Mouse (Mus musculus) heart, embryonic 11.5 days (tissue): ENCODE results near the gene 1700020D05Rik. TPM values are rescaled to one million over a fixed set of nuclear protein-coding genes. Genes with fewer than 3 reads are reported as not detected.

Experiments used
- ATAC-seq: fragments of 200-750 bp; cut with Nextera tagmentation; replicated peaks from 2 replicates; pipeline ENCODE4 v1.8.0; 2017; ENCODE audit warnings: moderate library complexity; ENCODE audit not compliant: insufficient number of reproducible peaks, low FRiP score, low TSS enrichment
- H3K27ac ChIP-seq: fragments of 300-500 bp; sonication (generic); 2 replicates; pipeline ENCODE4 v1.5.1; 2014; ENCODE audit warnings: mild to moderate bottlenecking, low read depth, low read length
- H3K27me3 ChIP-seq: fragments of 300-500 bp; sonication (generic); 2 replicates; pipeline ENCODE4 v1.6.1; 2014; ENCODE audit warnings: mild to moderate bottlenecking, low read length, mixed read lengths; ENCODE audit not compliant: control insufficient read depth, insufficient read depth
- H3K36me3 ChIP-seq: fragments of 300-500 bp; sonication (generic); 2 replicates; pipeline ENCODE4 v1.6.1; 2014; ENCODE audit warnings: mild to moderate bottlenecking, low read length, moderate library complexity, mixed read lengths; ENCODE audit not compliant: control insufficient read depth, insufficient read depth
- H3K4me1 ChIP-seq: fragments of 300-500 bp; sonication (generic); 2 replicates; pipeline ENCODE4 v1.6.1; 2014; ENCODE audit warnings: low read length; ENCODE audit not compliant: control insufficient read depth, insufficient read depth
- H3K4me2 ChIP-seq: fragments of 300-500 bp; sonication (generic); 2 replicates; pipeline ENCODE4 v1.6.1; 2014; ENCODE audit warnings: mild to moderate bottlenecking, moderate library complexity
- H3K4me3 ChIP-seq: fragments of 300-500 bp; sonication (generic); 2 replicates; pipeline ENCODE4 v1.5.1; 2014; ENCODE audit warnings: low read depth, low read length
- H3K9ac ChIP-seq: fragments of 300-500 bp; sonication (generic); 2 replicates; pipeline ENCODE4 v1.6.1; 2014; ENCODE audit warnings: mild to moderate bottlenecking, low read depth, low read length, moderate library complexity
- H3K9me3 ChIP-seq: fragments of 300-500 bp; sonication (generic); replicated peaks from 2 replicates; pipeline ENCODE4 v1.6.1; 2016; ENCODE audit warnings: low read length; ENCODE audit not compliant: control insufficient read depth
- WGBS: fragments of 180-500 bp; shearing (Covaris S2); extraction: QIAGEN DNeasy Blood & Tissue Kit; methylation state at CpG from one replicate; pipeline ENCODE4 v1.1.7; 2014; ENCODE audit not compliant: insufficient replicate concordance; 5-methylcytosine and 5-hydroxymethylcytosine counted together
- polyA plus RNA-seq: library from polyadenylated mRNA; unstranded; fragments of >200 nt; fragmentation: Nextera tagmentation; extraction: Ambion mirVana; gene quantifications from 2 replicates; pipeline ENCODE4 v1.2.1, GENCODE M21; 2014

Gene 1700020D05Rik
- polyA plus RNA-seq, 1 experiment from 2014 or later, result not detected

DNA sequence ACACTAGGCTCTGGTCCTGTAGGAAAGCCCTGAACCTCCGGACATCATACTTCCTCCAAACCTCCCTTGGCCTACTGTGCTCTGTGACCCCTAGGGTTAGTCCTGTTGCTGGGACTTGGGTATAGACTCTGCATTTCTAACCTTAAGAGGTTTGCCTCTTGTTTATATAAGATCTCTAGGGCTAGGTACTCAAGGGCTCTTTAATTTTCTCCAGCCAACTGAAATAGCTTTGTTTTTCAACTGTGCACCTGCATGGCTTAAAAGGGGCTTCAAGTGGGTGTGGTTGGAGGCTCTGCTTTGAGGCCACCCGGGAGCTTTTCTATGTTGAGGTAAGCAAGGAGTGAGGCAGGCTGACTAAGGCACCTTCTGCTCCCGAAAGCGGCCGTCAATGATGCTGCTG, 19.1 kb downstream of the 1700020D05Rik start:
- Histone ChIP-seq H3K4me3 (no peak overlapping the region), H3K9me3 (no peaks in the 10 kb centered on the region), H3K4me1 (peaks cover 11% of the 10 kb centered on the region; the same call in 1 of the 2 replicates), H3K9ac (no peak overlapping the region), H3K36me3 (peaks cover 31% of the 10 kb centered on the region), H3K27ac (no peak overlapping the region), H3K27me3 (no peaks in the 10 kb centered on the region), H3K4me2 (no peak overlapping the region)
- ATAC-seq, result no peak
- WGBS, result 87% methylated on average over 5 of the region's 5 CpGs

DNA sequence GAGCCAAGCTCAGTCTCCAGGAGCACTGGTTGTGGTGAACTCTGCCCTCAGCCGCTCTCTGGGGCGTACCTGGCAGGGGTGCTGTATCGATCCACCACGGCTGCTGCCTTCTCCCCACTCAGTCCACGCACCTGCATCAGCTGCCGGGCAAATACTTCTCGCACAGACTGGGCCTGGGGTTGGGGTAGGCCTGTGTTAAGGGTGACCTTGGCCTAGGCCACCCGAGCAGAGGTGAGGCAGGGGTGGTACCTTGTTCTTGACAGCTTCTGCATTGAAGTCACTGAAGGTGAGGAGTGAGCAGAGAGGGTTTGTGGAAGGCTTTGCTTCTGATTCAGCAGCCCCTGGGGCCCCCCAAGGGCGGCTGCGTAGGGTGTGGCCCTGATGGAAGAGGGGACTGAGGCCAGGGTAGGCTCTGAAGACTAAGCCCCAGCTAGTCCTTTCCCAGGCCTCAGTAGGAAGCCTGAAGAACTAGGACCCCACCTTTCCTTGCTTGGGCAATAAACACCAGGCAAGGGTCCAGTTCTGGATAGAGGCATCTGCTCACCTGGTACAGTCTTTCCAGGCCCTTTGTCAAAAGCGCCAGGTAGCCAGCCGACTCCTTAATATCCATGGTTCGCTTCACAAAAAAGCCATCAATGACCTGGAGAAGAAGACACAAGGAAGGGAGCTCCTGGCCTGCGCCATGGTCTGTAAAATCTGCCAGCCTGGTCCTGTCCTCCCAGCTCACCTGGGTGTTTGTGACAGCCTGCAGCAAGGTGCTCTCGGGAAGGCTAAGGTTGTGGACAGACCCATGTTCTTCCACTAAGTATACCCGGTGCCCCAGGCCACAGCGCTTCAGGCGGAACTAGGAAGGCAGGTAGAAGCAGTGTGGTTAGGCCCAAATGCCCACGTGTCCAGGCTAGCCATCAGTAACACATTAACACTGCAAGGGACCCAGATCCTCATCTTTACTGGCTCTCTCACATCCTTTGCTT, 19.9 kb downstream of the 1700020D05Rik start:
- Histone ChIP-seq H3K9me3 (no peaks in the 10 kb centered on the region), H3K4me2 (no peak overlapping the region), H3K27me3 (no peaks in the 10 kb centered on the region), H3K9ac (no peak overlapping the region), H3K27ac (no peak overlapping the region), H3K4me3 (no peak overlapping the region), H3K4me1 (peaks cover 11% of the 10 kb centered on the region; the same call in 1 of the 2 replicates), H3K36me3 (peaks cover 36% of the 10 kb centered on the region)
- 89% methylated on average over 19 of the region's 19 CpGs for WGBS
- ATAC-seq, result no peak

DNA sequence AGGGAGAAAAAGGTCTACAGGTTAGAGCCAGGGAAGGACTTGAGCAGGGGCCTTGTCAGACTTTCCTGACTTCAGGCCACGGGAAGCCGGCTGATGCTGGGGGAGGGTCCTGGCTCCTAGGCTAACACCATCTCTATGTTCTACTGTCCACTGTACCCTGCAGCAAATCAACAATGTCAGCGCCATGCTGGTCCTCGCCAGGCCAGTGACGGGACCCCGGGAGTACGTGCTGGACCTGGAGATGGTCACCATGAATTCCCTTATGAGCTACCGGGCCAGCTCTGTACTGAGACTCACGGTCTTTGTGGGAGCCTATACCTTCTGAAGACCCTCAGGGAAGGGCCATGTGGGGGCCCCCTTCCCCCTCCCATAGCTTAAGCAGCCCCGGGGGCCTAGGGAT, 22.2 kb downstream of the 1700020D05Rik start:
- H3K36me3 ChIP-seq, result peaks cover 42% of the 10 kb centered on the region

DNA sequence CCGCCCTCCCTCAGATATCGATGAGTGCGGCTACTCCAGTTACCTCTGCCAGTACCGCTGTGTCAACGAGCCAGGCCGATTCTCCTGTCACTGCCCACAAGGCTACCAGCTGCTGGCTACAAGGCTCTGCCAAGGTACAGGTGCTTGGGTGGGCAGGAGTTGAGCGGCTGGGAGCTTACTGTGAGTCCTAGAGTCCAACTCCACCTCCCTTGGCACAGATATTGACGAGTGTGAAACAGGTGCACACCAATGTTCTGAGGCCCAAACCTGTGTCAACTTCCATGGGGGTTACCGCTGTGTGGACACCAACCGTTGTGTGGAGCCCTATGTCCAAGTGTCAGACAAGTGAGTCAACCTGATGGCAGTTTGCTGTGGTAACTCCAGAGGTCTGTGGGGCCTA, 23.6 kb downstream of the 1700020D05Rik start:
- Histone ChIP-seq H3K36me3 (peaks cover 34% of the 10 kb centered on the region), H3K4me1 (peaks cover 10% of the 10 kb centered on the region), H3K4me3 (no peak overlapping the region), H3K9me3 (no peaks in the 10 kb centered on the region), H3K27ac (no peak overlapping the region), H3K9ac (no peak overlapping the region), H3K4me2 (no peak overlapping the region), H3K27me3 (no peaks in the 10 kb centered on the region)
- no peak for ATAC-seq
- WGBS, result 89% methylated on average over 10 of the region's 10 CpGs

More for the DNA sequence above, 22.2 kb downstream of the 1700020D05Rik start:
- Histone ChIP-seq H3K4me2 (no peak overlapping the region), H3K4me1 (0 out of 2 replicates have a peak, but pooled peaks cover 2% of the 10 kb centered on the region), H3K9me3 (no peaks in the 10 kb centered on the region), H3K9ac (no peak overlapping the region), H3K4me3 (no peak overlapping the region), H3K27ac (no peak overlapping the region), H3K27me3 (no peaks in the 10 kb centered on the region)
- 88% methylated on average over 10 of the region's 10 CpGs for WGBS
- no peak for ATAC-seq

DNA sequence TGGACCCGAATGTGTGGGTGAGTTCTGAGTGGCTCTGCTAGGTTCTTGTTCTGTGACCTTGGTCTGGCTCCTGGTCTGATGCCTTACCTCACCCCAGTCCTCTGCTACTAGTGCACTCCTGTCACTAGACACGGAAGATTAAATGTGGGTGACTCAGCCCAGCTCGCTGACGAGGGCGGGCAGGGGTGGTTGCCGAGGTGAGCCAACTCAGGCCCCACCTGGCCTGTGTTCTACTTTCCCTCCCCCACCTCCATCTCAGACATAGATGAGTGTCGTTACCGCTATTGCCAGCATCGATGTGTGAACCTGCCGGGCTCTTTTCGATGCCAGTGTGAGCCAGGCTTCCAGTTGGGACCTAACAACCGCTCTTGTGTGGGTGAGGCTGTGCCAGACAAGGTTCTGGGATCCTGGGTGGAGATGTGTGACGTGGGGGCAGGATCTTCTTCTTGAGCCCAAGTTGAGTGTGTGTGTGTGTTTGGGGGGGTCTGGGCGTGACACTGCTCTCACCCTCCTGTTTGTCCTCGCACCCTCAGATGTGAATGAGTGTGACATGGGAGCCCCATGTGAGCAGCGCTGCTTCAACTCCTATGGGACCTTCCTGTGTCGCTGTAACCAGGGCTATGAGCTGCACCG, 25.8 kb downstream of the 1700020D05Rik start:
- Histone ChIP-seq H3K9me3 (no peaks in the 10 kb centered on the region), H3K27ac (no peak overlapping the region), H3K9ac (no peak overlapping the region), H3K4me3 (no peak overlapping the region), H3K36me3 (peaks cover 26% of the 10 kb centered on the region), H3K27me3 (no peaks in the 10 kb centered on the region), H3K4me2 (no peak overlapping the region), H3K4me1 (peaks cover 12% of the 10 kb centered on the region)
- WGBS, result 88% methylated on average over 18 of the region's 18 CpGs
- no peak for ATAC-seq

DNA sequence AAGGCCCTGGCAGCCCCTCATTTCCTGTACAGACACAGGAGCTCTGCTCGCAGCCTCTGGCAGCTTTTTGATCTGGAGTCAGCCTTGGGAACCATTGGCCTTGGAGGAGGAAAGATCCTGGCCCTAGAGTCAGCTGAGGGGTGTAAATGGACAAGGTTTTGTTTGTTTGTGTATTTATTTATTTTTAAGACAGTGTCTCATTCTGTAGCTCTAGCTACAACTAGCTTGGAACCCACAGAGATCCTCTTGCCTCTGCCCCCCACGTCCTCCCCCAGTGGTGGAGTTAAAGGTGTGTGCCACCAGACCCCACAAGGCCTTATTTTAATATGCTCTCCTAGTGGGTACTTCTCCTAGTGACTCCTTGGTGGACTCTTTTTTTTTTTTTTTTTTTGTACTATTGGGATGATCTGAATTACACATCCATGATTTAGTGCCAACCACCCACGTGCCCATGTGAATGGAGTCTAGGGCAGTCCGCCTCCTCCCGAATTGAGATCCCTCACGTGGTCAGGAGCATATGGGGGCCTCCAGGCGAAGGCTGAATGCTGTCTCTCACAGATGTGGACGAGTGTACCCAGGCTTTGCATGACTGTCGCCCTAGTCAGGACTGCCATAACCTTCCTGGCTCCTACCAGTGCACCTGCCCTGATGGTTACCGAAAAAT, 26.5 kb downstream of the 1700020D05Rik start:
- no peaks in the 10 kb centered on the region for H3K9me3 ChIP-seq
- no peak overlapping the region for H3K9ac ChIP-seq
- 83% methylated on average over 10 of the region's 10 CpGs for WGBS
- peaks cover 23% of the 10 kb centered on the region for H3K36me3 ChIP-seq
- no peaks in the 10 kb centered on the region for H3K27me3 ChIP-seq
- H3K4me3 ChIP-seq, result no peak overlapping the region
- H3K4me1 ChIP-seq, result peaks cover 12% of the 10 kb centered on the region
- H3K4me2 ChIP-seq, result peak overlapping the region; percentile 3; the same call in 1 of the 2 replicates
- no peak for ATAC-seq
- no peak overlapping the region for H3K27ac ChIP-seq

DNA sequence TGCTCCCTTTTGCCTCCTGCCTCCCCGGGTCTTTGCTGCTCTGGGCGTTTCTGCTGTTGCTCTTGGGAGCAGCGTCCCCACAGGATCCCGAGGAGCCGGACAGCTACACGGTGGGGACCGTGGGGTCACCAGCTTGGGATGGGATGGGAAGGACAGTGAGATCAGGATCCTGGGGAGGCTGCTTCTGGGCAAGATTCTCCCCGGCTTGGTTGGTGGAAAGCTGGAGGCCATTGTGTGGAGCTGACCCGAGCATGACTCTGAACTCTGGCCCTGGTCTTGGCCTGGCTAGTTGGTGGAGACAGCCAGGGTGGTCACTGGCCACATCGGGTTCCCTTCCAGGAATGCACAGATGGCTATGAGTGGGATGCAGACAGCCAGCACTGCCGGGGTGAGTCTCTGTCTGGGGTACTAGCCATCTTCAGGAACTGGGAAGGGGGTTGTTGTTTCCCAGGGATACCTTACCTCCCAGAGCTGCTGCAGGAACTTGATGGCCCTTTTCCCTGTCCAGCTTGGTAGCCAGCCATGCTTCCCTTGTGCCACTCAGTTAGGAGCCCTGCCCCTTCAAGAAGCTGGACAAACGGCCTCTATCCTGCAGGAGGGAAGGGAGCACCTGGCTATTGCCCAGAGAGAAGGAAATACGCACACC, 28.4 kb downstream of the 1700020D05Rik start:
- Histone ChIP-seq H3K36me3 (peaks cover 12% of the 10 kb centered on the region), H3K27ac (peak overlapping the region; percentile 86), H3K9ac (peak overlapping the region; percentile 82), H3K4me1 (peaks cover 12% of the 10 kb centered on the region), H3K9me3 (no peaks in the 10 kb centered on the region), H3K4me3 (peak overlapping the region; percentile 68), H3K27me3 (no peaks in the 10 kb centered on the region), H3K4me2 (peak overlapping the region; percentile 74)
- WGBS, result 18% methylated on average over 13 of the region's 13 CpGs
- no peak for ATAC-seq
